15 mouse cellular contexts compared by ENCODE assay signal in genomic region chr2:172801804-172802203, GRCm38 (mm10).
"Had no signal": no experiment of that assay in that cellular context is flagged by ENCODE, and none has a peak within 500 bp of the region (broad histone marks: within the 10 kb centered on the region; RNA-seq: fewer than 3 reads in every experiment).

No protein-coding gene starts in this region.

- H3K9me3 ChIP-seq: kidney, embryonic 15.5 days; liver, embryonic 13.5 days had no signal

- H3K4me3 ChIP-seq: kidney, embryonic 15.5 days; left cerebral cortex, adult 2 months; liver, embryonic 13.5 days had no signal

- H3K27me3 ChIP-seq: kidney, embryonic 15.5 days; liver, embryonic 13.5 days had no signal

- H3K9ac ChIP-seq: kidney, embryonic 15.5 days; liver, embryonic 13.5 days had no signal

- H3K36me3 ChIP-seq: kidney, embryonic 15.5 days; liver, embryonic 13.5 days had no signal

- DNase-seq: kidney, adult 8-10 months; kidney, postnatal 10 days; kidney, postnatal 36 days; layer of hippocampus, postnatal 36 days; left cerebral cortex, postnatal 4 days; liver; liver, embryonic 13.5 days; lung, adult 2 months; lung, postnatal 14 days; lung, postnatal 4 days; midbrain, embryonic 14.5 days; thymus, postnatal 25 days had no signal

- H3K27ac ChIP-seq: kidney, embryonic 15.5 days; left cerebral cortex, adult 2 months; liver, embryonic 13.5 days had no signal

- H3K4me2 ChIP-seq: kidney, embryonic 15.5 days; liver, embryonic 13.5 days; midbrain, embryonic 11.5 days had no signal
